Mouse (Mus musculus) hindbrain, embryonic 14.5 days (tissue): ENCODE measurements at regions not wholly inside any gene's neighbourhood (a gene's known extent, or its start where the extent isn't known, plus 50 kb on each side); places are given as distances from the start of the nearest gene placed in this dataset.

Source experiments
- ATAC-seq: fragments of 200-750 bp; cut with Nextera tagmentation; 2 replicates; pipeline ENCODE4 v1.8.0; 2017; ENCODE audit warnings: moderate number of reproducible peaks, mild to moderate bottlenecking, moderate TSS enrichment, moderate library complexity; ENCODE audit not compliant: low FRiP score
- DNase-seq: peaks from one replicate; pipeline ENCODE4 v3.0.0-alpha.2; 2015; ENCODE audit warnings: low spot score
- H3K27ac ChIP-seq: fragments of 300-500 bp; sonication (generic); 2 replicates; pipeline ENCODE4 v1.5.1; 2014; ENCODE audit warnings: mild to moderate bottlenecking, moderate library complexity
- H3K27me3 ChIP-seq: fragments of 300-500 bp; sonication (generic); 2 replicates; pipeline ENCODE4 v1.6.1; 2014; ENCODE audit warnings: mild to moderate bottlenecking, low read length, mixed read lengths; ENCODE audit not compliant: control insufficient read depth, insufficient read depth
- H3K36me3 ChIP-seq: fragments of 300-500 bp; sonication (generic); replicated peaks from 2 replicates; pipeline ENCODE4 v1.6.1; 2014; ENCODE audit not compliant: control insufficient read depth, insufficient read depth
- H3K4me1 ChIP-seq: fragments of 300-500 bp; sonication (generic); replicated peaks from 2 replicates; pipeline ENCODE4 v1.6.1; 2014; ENCODE audit warnings: antibody characterized with exemption, low read length, mixed read lengths; ENCODE audit not compliant: control insufficient read depth, insufficient read depth
- H3K4me2 ChIP-seq: fragments of 300-500 bp; sonication (generic); replicated peaks from 2 replicates; pipeline ENCODE4 v1.6.1; 2014; ENCODE audit warnings: mild to moderate bottlenecking, moderate library complexity
- H3K4me3 ChIP-seq: fragments of 300-500 bp; sonication (generic); replicated peaks from 2 replicates; pipeline ENCODE4 v1.5.1; 2014; ENCODE audit warnings: mild to moderate bottlenecking, low read length
- H3K9ac ChIP-seq: fragments of 300-500 bp; sonication (generic); 2 replicates; pipeline ENCODE4 v1.6.1; 2014
- H3K9me3 ChIP-seq: fragments of 300-500 bp; sonication (generic); 2 replicates; pipeline ENCODE4 v1.6.1; 2016; ENCODE audit warnings: low read length; ENCODE audit not compliant: control insufficient read depth
- WGBS: fragments of 180-500 bp; shearing (Covaris S2); extraction: QIAGEN DNeasy Blood & Tissue Kit; methylation state at CpG from one replicate; pipeline ENCODE4 v1.1.7; 2014; 5-methylcytosine and 5-hydroxymethylcytosine counted together

- H3K4me3 ChIP-seq: no peak overlapping the region
- no peak overlapping the region for H3K27ac ChIP-seq
- no peak overlapping the region for H3K4me2 ChIP-seq
- H3K36me3 ChIP-seq: no peaks in the 10 kb centered on the region
- H3K27me3 ChIP-seq: no peaks in the 10 kb centered on the region
- H3K9me3 ChIP-seq: peaks cover 7% of the 10 kb centered on the region; the same call in 1 of the 2 replicates
- no peaks in the 10 kb centered on the region for H3K4me1 ChIP-seq
- 78% methylated on average over 7 of the region's 7 CpGs for WGBS
- no peak overlapping the region for H3K9ac ChIP-seq
- no peak for ATAC-seq
- no peak for DNase-seq
Measured at GRCm38 (mm10) chr3:66564268-66565245, 267.9 kb upstream of the Veph1 start.

- Histone ChIP-seq H3K9me3 (peaks cover 7% of the 10 kb centered on the region; the same call in 1 of the 2 replicates), H3K4me1 (no peaks in the 10 kb centered on the region), H3K4me2 (no peak overlapping the region), H3K27ac (no peak overlapping the region), H3K36me3 (no peaks in the 10 kb centered on the region), H3K9ac (no peak overlapping the region), H3K27me3 (no peaks in the 10 kb centered on the region), H3K4me3 (no peak overlapping the region)
- WGBS: 82% methylated on average over 2 of the region's 2 CpGs
- ATAC-seq: no peak
- no peak for DNase-seq
Measured at GRCm38 (mm10) chr3:66563329-66563728, 266.7 kb upstream of the Veph1 start.

DNA sequence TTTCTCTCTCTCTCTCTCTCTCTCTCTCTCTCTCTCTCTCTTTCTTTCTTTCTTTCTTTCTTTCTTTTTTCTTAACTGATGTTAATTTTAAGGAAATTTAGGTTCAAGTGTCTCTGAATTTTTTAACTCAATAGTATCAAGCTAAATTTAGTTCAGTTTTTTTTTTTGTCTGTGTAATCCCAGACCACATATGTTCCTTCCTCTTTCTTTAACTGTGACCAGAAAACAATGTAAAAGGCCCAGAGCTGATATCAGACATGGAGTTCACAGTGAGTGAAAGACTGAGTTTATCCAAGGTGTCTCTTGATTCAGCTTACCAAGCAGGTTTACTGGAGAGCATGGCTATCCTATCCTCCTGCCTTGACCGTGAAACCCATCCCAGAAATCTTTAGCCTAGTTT is 258.9 kb upstream of the Veph1 start:
- ATAC-seq (no peak), DNase-seq (no peak)
- no peak overlapping the region for H3K4me3 ChIP-seq
- H3K27ac ChIP-seq: no peak overlapping the region
- H3K4me2 ChIP-seq: no peak overlapping the region
- H3K9me3 ChIP-seq: no peaks in the 10 kb centered on the region
- no peaks in the 10 kb centered on the region for H3K36me3 ChIP-seq
- no peaks in the 10 kb centered on the region for H3K27me3 ChIP-seq
- no peak overlapping the region for H3K9ac ChIP-seq
- H3K4me1 ChIP-seq: no peaks in the 10 kb centered on the region
- 90% methylated on average over 1 of the region's 1 CpGs for WGBS

DNA sequence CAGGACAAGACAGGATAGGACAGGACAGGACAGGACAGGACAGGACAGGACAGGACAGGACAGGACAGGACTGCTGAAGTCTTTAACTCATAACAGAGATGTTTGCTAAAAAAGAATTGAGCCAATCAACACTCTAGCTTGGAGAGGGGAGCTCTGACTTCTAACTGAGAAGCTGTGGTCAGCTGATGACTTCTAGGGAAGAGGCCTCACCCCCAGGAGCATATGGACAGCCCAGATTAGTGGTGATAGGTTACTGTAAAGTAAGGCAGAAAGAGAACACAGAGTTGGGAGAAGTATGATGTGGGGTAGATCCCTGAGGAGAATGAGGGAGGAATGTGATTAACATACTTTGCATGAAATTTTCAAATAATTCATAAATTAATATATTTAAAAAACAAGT is 254.3 kb upstream of the Veph1 start:
- H3K9ac ChIP-seq: no peak overlapping the region
- H3K4me2 ChIP-seq: no peak overlapping the region
- H3K27me3 ChIP-seq: no peaks in the 10 kb centered on the region
- H3K9me3 ChIP-seq: no peaks in the 10 kb centered on the region
- no peak for DNase-seq
- no peaks in the 10 kb centered on the region for H3K4me1 ChIP-seq
- no peak overlapping the region for H3K4me3 ChIP-seq
- H3K36me3 ChIP-seq: no peaks in the 10 kb centered on the region
- no peak for ATAC-seq
- no peak overlapping the region for H3K27ac ChIP-seq

DNA sequence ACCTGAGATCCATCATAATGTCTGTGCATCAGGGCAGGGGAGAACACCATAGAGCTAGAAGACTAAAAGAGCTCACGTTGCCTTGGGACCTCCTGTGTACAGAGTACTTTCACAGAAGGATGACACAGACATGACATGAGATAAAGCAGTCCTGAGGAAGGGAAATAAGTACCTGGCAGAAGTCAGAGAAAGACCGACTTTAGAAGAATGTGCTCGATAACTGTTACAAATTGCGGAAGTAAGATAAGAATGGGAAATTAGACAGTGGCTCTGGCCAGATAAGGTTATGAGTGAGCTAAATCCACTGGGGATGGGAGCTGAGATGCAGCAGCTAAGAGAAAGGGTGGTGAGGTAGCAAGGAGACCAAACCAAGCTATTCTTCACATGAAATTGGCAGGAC is 249.9 kb upstream of the Veph1 start:
- Histone ChIP-seq H3K4me3 (no peak overlapping the region), H3K4me1 (no peaks in the 10 kb centered on the region), H3K27ac (no peak overlapping the region), H3K9ac (no peak overlapping the region), H3K36me3 (no peaks in the 10 kb centered on the region), H3K9me3 (peaks cover 6% of the 10 kb centered on the region), H3K4me2 (no peak overlapping the region), H3K27me3 (no peaks in the 10 kb centered on the region)
- WGBS: 82% methylated on average over 4 of the region's 4 CpGs
- ATAC-seq (no peak), DNase-seq (no peak)

DNA sequence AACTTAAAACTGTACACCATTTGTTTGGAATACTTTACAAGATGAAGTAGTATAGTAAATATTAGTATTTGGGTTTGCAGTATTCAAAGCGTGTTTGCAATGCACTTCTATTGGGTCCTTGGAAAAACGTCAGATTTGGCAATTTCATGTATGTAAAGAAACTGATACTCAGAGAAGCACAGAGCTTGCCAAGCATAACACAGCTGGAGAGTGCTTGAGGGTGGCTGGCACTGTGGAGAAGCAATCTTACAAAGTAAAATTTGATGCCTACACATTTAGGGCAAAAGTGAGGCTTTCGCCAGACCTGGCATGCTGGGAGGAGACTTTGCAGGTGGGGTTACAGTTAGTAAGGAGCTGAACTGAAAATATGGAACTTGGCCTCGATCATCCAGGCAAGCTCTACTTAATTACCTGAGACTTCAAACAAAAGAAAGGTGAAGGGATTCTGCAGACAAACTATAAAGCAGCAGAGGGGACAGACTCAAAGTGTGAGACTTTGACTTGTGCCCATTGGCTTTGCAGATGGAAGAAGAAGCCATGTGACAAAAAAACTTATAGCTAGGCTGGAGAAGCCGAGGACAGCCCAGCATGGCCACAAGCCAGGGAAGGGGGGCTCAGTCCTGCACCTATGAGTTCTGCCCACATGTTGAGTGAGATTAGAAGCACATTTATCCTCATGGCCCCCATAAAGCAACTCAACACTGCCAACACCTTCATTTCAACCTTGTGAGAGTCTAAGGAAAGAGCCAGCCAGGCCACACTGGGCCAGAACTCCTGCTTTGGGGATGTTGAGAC is 247.7 kb upstream of the Veph1 start:
- H3K27ac ChIP-seq: no peak overlapping the region
- no peaks in the 10 kb centered on the region for H3K36me3 ChIP-seq
- no peak overlapping the region for H3K9ac ChIP-seq
- no peaks in the 10 kb centered on the region for H3K27me3 ChIP-seq
- no peak overlapping the region for H3K4me2 ChIP-seq
- H3K4me1 ChIP-seq: no peaks in the 10 kb centered on the region
- peaks cover 6% of the 10 kb centered on the region for H3K9me3 ChIP-seq
- WGBS: 87% methylated on average over 5 of the region's 5 CpGs
- ATAC-seq (no peak), DNase-seq (no peak)
- no peak overlapping the region for H3K4me3 ChIP-seq

- Histone ChIP-seq H3K4me3 (no peak overlapping the region), H3K9ac (no peak overlapping the region), H3K9me3 (peaks cover 6% of the 10 kb centered on the region), H3K36me3 (no peaks in the 10 kb centered on the region), H3K4me1 (peaks cover 5% of the 10 kb centered on the region), H3K27ac (no peak overlapping the region), H3K27me3 (no peaks in the 10 kb centered on the region), H3K4me2 (no peak overlapping the region)
- ATAC-seq: no peak
- 95% methylated on average over 3 of the region's 3 CpGs for WGBS
- no peak for DNase-seq
Measured at GRCm38 (mm10) chr3:66542865-66543264, 246.2 kb upstream of the Veph1 start.

DNA sequence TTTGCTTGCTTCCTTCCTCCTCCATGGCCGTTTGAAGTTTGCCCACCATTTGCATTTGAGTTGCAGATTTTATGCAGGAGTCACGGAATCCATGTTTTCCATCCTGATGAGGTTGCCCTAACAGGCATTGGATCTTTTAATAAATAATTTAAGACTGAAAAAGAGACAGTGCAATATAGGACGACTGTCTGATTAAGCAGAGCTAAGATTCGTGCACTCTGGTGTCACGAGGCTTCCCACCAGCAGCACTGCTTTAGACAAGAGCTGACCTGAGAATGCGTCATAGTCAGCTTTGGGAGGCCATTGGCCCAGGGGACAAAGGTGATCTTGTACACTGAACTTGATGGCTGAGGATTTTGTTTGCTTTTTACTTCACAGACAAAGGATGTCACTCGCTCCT is 241.3 kb upstream of the Veph1 start:
- ATAC-seq: no peak
- DNase-seq: peak; percentile 29

DNA sequence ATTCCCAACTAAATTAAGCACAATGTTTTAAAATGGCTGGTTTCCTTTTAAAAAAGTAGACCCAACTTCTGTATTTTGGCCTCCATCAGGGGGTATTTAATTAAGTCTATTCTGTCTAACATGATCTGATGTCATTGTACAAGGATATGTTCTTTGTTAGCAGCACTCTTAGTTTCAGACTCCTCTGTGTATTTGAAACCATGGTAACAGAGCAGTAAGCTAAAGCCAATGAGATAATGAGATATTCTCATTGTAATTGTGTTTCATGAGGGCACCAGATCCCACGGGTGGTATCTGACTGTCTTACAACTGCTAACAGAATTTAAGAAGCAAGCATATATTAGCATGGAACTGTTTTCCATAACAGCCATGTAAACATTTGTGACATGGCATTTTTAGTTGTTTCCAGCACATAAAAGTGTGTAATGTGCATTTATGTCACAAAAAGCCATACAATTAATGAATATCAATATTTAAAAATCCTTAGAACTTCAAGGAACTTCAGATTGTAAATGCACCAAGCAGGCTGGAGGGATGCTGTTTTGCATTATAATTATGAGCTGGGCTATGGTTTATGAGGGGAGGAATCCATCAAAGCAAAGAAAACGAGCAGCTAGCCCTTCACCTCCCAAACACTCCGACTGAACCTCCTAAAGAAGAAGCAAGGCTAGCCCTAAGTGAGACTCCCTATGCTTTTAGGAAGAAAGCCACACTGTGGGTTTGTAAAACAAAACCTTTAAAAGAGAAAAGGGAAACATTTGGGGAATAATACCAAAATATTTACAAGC is 240.7 kb upstream of the Veph1 start:
- no peaks in the 10 kb centered on the region for H3K36me3 ChIP-seq
- no peak overlapping the region for H3K4me3 ChIP-seq
- DNase-seq: peak; percentile 72
- peak overlapping the region; percentile 77 for H3K27ac ChIP-seq
- no peaks in the 10 kb centered on the region for H3K27me3 ChIP-seq
- H3K9ac ChIP-seq: no peak overlapping the region
- peaks cover 31% of the 10 kb centered on the region for H3K4me1 ChIP-seq
- peak; percentile 92 for ATAC-seq
- H3K4me2 ChIP-seq: 0 out of 2 replicates have a peak overlapping the region, but pooled peaks have one; percentile 2
- peaks cover 6% of the 10 kb centered on the region for H3K9me3 ChIP-seq
- 11% methylated on average over 3 of the region's 3 CpGs for WGBS

More for the DNA sequence above, 241.3 kb upstream of the Veph1 start:
- no peak overlapping the region for H3K4me3 ChIP-seq
- no peaks in the 10 kb centered on the region for H3K36me3 ChIP-seq
- H3K4me1 ChIP-seq: peaks cover 31% of the 10 kb centered on the region
- H3K4me2 ChIP-seq: no peak overlapping the region
- H3K9me3 ChIP-seq: peaks cover 6% of the 10 kb centered on the region
- no peak overlapping the region for H3K9ac ChIP-seq
- H3K27ac ChIP-seq: peak overlapping the region; percentile 77
- WGBS: 46% methylated on average over 7 of the region's 7 CpGs
- no peaks in the 10 kb centered on the region for H3K27me3 ChIP-seq
